Mouse (Mus musculus) layer of hippocampus, adult 9-10 months (tissue): ENCODE measurements around the gene Olfr612.
"Not testable (repeated sequence)": the region's sequence is repeated elsewhere in the genome, so short reads cannot be mapped to it uniquely, and the experiment has no call there.

Experiments used
- DNase-seq: peaks from one replicate; pipeline ENCODE4 v3.0.0; 2022; ENCODE audit warnings: low spot score

Olfr612 gene

GRCm38 (mm10) chr7:103542617-103543016, at the start of gene Olfr612:
TSS of gene Olfr612 (minus strand) at chr7:103542717.
- DNase-seq: not testable (repeated sequence)

- DNase-seq: no peak
Observed at GRCm38 (mm10) chr7:103589803-103590202, 47.3 kb upstream of the Olfr612 start, which contains the start of gene Olfr618. TSS of gene Olfr618 (plus strand) at chr7:103590103.

DNA sequence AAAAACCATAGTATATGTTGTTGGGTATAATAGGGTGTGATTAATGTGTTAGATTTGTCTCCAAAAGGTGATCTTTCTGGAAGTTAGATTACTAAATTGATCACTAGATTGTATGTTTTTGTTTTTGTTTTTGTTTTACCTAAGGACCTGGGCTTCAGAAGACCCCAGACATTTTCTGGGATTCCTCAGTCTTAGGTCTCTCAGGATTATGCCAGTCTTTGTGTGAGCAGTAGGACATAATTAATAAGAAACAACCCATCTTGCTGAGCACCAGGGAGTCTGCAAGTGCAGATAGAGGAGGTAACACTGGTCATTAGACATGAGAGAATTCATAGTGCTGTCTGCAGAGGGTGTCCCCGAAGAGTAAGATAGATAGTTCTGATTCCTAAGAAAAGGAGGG, 30.2 kb upstream of the Olfr612 start, which contains the start of gene Olfr617:
Gene Olfr617 (plus strand): TSS at position 301 of the 400 bp plus-strand sequence.
- no peak for DNase-seq

- no peak for DNase-seq
Observed at GRCm38 (mm10) chr7:103569043-103569442, 26.5 kb upstream of the Olfr612 start, which contains the start of gene Olfr616. TSS of gene Olfr616 (minus strand) at chr7:103569143.

DNA sequence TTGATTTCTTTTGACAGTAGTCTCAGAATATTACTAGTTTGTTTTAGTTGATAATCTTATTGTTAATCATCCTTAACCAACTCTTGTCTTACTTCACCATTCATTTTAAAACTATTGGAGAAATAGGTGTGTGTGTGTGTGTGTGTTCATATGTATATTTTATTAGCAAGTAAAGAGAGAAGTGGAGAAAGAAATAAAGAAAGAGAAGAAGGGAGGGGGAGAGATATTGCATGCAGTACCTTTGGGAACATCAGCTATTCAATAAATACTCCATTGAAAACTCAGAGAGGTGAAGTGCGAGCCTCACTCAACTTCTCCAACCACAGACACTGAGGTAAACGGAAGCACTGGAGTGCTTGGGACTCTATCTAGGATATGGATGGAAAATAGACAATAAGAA, 13.3 kb upstream of the Olfr612 start, which contains the start of gene Olfr615:
Gene Olfr615 (plus strand): TSS at position 301 of the 400 bp plus-strand sequence.
- DNase-seq: no peak

DNA sequence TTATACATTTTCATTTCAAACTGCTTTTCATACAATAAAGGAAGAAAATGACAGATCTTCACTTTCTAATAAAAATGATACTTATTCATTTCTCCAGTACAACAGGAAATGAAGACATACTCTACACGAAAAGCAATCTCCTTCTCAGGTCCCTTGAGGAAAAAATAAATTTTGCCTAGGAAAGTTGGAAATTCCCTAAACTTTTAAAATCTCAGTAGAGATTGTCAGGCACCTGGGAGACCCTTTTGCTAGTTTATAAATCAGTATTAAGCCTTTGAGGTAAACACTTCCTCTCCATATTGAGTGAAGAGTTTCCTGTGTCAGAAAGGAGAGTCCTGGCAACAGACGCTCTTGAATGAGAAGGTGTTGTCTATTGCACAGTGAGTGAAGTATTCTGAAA, 5.3 kb upstream of the Olfr612 start, which contains the start of gene Olfr613:
Gene Olfr613 (plus strand): TSS at position 301 of the 400 bp plus-strand sequence.
- DNase-seq: no peak

DNA sequence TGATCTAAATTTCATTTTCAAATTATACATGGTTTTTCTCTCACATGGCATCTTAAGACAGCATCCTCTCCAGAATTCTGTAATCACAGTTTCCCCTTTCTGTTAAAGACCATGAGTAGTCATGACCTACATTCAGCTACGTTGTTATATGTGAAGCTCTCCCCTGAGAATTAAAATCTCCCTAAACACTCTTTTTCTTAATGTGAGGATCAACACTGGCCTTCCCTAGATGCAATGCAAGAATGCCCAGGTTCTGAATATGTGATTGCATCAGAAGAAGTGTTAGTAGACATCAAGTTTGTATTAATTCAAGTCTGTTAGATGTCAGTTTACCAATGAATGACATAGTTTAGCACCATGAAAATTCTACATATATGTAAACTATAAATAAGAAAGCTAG, 21.8 kb downstream of the Olfr612 start, which contains the start of gene Olfr611:
Gene Olfr611 (minus strand): TSS at position 101 of the 400 bp plus-strand sequence.
- DNase-seq: not testable (repeated sequence)

DNA sequence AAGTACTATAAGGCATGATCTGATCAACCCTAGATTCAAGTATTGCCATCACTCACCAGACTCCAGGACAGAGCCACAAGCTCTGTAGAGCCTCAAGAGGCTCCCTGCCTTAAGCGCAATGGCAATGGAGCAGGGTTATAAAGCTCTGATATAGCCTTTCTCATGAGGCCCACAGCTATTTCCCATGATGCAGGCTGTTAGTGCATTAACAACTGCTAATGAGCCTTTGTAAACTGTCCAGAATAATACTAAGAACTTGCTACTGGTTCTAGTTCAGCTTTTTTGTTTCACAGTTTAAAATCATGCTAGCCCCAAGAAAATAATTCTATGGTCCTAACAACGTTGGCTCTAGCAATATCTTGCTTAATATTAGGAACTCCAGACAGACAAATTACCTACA, 30.5 kb downstream of the Olfr612 start, which contains the start of gene Olfr610:
Gene Olfr610 (minus strand): TSS at position 101 of the 400 bp plus-strand sequence.
- no peak for DNase-seq

DNA sequence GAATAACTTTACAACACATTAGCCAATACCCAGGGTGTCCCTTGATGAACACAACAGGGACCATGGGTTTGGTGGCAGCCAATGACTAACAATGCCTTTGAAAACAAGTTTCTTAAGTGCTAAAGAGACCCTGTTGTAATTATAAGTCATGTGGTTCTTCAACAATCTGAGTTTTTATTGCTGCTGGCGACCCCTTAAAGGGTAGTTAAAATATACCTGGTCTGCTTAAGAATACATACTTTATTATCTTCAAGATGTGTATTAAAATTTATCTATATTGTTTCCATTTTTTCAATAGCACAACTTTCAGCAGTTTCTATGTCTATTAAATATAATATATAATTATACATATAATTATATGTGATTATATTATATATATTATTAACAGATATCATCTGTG, 44.6 kb downstream of the Olfr612 start, which contains the start of gene Olfr609:
Gene Olfr609 (minus strand): TSS at position 101 of the 400 bp plus-strand sequence.
- no peak for DNase-seq
